Mouse (Mus musculus) thymus, adult 18-20 months (tissue): ENCODE data around the gene Dnttip2.
A peak's percentile ranks its signal among the peaks of the same experiment; 100 is the strongest.

Source experiments
- DNase-seq, 2 experiments: peaks; one replicate each; pipeline ENCODE4 v3.0.0; 2022; ENCODE audit warnings: mixed read lengths in 2 of 2

Gene Dnttip2

DNA sequence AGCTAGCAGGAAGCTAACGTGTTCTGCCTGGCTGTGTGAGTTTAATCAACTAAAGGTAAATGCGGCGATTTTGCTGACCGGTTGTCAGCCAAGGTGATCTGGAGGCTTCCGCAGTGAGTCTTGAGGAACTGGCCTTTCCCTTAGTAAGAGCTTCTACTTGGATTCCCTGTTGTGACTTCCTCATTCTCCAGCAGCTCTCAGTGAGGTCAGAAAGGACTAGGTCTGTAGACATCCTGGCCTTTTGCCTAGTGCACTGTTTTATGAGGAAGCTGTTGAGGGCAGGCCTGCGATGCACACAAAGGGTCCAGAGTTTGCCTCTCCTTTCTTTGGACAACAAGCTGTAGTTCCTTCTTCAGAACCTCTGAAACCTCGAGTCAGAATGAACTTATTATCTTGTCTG, 16.5 kb downstream of the Dnttip2 start:
- no peak for DNase-seq

DNA sequence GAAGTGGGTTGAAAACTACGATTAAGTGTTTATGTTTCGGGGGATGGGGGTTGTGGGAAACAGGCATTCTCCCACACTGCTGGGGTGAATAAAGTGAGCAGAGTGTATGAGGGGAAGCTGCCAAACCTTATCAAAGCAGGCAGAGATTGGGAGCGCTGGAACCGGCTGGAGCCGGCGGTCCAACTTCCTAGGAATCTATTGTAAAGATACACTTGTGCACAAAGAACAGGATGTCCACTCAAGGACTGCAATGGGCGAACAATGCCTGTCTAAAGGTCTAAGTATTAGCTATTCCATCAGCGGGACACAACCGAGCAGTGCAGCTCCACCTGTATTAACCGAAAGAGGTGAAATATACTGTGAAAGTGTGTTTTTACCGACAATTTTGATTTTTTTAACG, 17.6 kb downstream of the Dnttip2 start:
- no peak for DNase-seq

DNA sequence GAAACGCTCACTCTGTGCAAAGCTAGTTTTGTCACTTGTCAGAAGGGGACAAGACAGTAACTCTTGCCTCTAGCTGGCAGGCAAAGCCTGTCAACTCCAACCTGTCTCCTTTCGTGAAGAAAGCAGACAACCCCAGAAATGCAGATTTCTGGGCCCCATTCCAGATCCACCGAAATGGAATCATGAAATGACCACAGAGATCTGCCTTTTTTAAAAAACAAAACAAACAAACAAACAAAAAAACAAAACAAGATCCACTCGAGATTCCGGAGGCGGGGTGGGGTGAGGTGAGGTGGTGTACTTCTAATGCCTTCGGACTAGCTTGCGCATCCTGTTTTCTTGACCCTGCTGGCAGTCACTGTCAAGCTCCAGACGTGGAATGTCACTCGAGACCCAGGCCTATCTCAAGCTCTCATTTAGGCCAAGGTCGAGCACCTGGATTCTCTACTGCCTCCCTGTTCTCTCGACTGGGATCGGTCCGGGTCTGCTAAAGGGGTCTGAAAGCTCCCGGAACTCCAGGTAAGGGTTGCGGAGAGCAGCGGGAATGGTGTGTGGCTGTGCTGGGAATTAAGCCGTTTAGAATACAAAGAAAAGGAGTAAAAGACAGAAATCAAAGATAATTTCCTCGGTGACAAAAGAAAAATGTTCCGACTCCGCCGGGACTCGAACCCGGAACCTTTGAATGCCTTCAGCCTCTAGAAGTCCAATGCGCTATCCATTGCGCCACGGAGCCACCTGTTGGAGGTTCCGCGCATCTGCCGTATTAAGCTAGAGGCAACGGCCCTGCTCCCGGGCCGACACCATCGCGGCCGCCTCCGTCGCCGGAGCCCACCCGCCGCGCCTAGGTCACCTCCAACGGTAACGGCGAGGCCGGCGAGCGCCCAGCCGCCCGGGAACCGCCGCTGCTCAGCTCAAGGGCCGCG, 18.4 kb downstream of the Dnttip2 start:
- peak; percentile 82 to 86 for DNase-seq

DNA sequence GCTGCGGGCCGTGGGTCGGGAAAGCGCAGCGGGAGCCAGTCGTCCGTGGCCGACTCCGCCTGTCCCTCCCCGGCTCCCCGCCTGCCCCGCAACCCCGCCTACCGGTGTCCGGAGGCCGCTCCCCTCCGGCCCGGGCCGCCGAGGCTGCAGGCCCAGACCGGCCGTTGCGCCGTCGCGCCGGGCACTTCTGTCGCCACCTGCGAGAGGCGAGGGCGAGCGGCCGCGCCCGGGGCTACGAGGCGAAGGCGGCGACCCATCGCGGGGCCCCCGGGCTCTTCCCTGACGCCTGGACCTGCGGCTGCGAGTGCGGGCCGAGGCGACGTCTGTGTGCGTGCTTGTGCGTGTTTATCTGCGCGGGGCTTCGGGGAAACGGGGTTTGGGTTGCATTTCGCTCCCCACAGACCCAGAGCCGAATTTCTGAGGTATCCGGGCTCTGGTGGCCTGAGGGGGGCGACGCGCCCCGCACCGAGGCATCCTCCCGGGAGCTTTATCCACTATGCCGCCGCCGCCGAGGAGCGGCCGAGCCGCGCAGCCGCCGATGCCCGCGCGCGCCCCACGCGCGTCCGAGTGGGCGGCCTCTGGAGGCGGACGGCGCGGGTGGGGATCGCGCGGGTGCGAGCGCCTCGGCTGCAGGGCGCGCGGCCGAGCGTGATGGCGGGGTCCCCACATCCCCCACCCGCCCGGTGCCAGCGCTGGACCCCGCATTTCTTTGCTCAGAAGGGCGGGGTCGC, 19.2 kb downstream of the Dnttip2 start:
- DNase-seq: peak; percentile 27 to 36

DNA sequence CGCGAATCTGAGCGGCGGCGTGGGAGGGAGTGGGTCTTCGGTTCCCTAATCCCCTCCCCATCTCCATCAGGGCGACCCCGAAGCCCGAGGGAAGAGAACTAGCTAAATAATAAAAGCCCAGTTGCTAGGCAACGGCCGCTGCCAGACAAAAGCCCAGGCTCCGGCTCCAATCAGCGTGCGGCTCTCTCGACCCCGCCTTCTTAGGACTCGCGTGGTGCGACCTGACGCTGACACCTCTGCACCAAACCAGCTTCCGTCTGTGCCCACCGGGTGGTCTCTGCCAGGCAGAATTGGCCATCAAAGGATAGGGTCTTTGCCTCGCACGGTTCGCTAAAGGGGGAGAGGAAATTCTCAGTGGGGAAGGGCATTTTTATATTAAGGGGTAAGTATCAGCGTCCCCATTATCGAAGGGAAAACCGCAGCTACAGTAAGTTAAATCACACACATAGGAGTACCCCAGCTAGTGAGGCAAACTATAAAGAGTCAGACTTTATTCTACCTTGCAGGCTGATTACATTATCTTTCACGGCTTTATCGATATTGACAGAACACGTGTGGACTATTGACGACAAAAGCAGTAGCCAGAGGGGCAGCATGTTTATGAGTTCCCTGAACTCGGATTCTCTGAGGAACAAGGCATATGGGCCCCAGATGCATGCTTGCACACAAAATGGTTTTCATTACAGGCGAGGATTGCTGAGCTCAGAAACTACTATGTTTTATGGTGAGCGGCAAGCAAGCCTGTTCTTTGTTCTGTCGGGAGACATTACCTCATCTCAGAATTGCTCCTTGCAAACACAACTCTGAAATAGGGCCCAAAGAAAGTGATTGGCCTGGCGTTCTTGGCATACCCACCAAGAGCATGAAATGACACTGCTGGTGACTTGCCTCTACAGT, 20.0 kb downstream of the Dnttip2 start, which contains the start of gene Bcar3:
Bcar3 (plus strand) TSS at position 183 of the 897 bp plus-strand sequence.
- peak; percentile 75 to 84 for DNase-seq

DNA sequence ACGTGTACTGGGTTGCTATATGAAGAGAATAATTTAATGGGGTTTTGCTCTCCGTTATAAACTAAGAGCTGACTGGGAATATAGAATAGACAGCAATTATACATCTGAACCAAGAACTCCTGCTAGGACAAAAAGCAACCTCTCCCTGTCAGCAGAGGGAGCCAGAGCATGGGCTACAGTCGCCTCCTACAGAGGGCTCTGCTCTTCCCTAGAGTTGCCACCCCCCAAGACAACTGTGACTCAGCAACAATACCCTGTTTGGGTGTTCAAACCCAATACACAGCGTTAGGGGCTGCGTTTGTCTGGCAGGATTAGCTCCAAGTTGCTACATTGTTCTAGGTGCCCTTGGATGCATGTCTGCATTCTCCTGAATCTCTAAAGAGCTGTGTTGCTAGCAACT, 21.3 kb downstream of the Dnttip2 start:
- peak in 1 of 2 experiments; percentile 34 for DNase-seq

DNA sequence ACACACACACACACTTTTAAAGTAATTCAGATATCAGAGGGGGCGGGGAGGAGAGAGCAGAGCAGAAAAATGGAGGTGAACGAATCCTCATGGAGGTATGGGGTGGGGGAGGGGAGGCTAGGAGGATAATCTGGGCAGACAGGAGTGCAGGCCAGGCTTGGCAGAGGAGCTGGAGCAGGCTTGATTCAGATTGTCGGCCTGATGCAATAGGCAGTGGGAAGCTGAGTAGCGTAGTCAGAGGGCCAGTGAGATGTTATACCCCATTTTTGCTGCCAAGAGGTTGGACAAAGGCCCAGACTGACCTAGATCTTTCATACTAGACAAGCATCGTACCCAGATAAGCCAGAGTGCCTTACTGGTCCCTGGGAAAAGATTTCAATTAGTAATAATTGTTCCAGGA, 22.8 kb downstream of the Dnttip2 start:
- no peak for DNase-seq

DNA sequence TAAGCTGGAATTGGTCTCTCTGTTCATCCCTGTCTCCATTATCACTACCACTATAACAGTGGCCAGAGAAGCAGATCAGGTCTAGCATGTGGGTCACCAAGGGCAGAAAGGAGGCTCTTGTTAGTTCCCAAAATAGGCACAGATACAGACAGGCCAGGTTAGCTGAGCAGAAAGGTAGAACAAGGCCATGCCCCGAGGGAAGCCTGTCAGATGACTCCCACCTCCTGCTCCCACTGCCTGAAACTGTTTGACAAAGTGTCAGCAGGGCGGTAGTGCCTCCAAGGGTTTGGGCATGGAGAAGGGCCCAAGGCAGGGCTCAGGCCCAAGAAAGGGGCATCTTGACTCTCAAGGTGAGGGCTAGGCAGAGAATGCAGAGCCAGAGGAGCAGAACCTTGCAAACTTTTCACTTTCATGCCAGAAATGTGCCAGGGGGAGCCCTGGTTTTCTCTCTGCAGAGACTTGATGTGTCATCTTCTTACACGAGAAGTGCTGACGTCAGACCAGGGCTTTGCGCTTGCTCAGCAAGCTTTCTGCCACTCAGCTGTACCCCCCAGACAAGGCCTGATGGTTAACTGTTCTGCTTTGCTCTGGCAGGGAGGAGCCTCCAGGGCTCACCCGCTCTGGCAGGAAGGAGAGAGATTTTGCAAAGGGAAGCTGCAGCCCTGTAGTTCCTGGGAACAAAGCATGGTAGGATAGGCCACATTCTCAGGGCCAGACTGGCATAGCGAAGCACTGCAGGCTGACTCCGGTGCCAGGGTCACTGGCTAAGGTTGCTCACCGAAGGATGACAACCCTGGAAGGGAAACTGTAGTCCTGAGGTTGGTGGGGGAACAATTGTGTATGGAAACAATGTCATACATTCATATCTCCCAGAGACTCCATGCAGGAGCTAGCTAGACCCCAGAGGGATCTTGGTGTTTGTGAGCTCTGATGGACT, 27.1 kb downstream of the Dnttip2 start:
- peak in 1 of 2 experiments; percentile 32 for DNase-seq

DNA sequence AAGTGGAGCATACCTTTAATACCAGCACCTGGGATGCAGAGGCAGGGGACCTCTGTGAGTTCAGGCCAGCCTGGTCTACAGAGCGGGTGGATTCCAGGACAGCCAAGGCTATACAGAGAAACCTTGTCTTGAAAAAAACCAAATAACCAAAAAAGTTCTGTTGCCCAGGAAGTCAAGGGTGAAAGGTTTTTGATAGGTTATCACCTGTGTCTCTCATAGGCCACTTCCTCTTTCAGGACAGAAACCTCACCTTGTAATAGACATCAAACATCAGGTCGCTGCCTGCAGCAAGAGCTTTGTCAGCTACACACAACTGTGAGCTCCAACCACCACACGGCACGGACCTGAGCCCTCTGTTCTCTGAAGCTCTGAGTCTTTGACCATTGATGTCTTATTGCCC, 30.4 kb downstream of the Dnttip2 start:
- DNase-seq: no peak

DNA sequence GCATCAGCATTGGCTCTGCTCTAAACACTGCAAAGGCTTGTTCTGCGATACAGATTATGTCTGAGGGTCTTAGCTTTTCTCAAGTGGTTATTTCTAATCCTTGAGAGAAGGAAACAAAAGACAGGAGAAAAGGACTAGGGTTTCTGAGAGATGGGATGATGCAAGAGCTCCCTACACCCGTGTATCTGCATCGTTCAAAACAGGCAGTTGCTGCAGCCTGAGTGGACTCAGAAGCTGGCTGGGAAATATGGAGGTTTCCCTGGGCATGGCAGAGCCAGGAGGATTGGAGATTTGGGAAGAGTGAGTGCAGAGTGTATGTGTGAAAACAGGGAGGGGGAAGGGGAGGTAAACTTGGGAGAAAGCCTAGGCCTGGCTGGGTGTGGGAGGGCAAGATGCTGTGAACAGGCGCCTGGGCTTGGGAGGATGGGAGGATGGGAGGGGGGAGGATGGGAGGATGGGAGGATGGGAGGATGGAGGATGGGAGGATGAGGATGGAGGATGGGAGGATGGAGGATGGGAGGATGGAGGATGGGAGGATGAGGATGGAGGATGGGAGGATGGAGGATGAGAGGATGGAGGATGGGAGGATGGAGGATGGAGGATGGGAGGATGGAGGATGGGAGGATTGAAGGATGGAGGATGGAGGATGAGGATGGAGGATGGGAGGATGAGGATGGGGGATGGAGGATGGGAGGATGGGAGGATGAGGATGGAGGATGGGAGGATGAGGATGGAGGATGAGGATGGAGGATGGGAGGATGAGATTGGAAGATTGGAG, 33.9 kb downstream of the Dnttip2 start:
- no peak for DNase-seq

DNA sequence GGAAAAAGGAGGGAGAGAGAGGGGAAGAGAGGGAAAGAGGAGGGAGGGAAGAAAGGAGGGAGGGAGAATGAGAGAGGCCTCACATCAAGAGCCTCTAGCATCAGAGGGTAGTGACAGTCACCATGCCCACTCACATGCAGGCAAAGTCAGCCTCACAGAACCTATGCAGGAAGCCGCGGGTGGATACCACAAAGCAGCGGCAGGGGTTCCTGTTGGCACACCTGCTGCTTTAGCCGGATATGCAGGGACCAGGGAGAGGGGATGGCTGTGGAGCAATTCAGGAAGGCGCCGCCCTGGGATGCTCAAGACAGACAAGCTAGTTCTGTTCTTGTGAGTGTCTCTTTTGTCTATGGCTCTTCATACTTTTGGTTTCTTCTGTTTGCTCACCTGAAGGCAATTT, 34.8 kb downstream of the Dnttip2 start:
- DNase-seq: no peak

DNA sequence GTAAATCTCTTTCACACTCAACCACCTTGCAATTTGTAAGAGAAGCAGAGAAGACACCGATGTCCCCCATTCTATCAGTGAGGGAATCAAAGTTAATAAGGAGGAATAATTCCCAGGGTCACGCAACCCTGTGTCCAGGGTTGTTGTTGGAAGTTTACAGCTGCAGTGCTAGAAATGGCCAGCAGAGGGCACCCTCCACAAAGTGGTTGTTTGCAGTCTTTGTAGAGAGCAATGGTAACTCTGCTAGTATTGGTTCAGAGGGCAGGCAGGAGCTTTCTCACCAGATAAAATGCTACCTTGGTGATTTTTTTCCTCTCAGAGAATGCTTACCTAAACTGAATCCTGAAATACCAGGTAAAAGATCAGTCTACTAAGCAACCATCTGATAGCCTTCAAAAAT, 37.9 kb downstream of the Dnttip2 start:
- DNase-seq: peak in 1 of 2 experiments; percentile 26

DNA sequence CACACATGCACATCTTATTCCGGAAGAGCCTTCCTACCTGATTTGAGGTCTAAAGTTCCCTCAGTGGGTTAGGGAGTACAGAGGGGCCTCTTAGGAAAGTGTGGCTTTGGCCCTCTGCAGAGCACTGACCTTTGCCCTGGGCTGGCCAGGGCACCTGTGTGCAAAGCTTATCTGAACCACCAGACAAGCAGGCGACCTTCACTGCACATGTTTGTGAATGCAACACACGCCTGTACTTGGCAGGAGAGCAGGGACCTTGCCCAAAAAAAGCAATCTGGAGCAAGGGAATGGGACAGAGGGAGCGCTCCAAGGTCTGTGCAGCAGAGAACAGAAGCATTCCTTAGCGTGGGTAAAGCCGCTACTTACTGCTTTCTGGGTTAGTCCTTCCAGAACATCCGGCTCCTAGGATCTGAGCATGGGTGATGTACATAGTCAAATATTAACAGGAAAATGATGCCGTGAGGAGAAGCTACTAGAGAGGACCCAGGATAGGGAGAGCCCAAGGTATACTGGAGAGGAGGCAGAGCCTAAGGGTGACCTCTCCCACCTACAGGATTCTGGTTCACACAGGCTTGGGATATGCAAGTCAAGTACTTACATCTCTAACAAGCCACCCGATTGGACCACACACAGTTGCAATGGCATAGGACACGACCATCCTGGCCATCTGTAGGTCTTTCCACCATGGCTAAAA, 38.9 kb downstream of the Dnttip2 start:
- DNase-seq: no peak

DNA sequence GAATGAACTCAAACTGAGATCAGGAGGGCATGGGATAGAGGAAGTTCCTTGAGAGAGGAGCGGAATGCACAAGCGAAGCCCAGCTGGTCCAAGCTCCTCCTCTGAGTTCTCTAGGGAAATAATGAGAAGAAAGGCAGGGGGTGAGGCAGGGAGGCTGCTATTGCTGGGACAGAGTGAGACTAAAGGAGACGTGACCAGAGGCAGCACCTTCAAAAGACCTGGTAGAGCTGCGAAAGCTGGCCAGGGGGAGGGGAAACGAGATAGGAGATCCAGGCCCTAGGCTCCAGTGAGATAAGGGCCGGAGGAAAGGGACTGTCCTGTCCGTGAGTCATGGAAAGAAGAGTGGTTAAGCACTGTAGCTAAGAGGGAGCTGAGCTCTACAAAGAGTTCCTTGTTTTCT, 39.7 kb downstream of the Dnttip2 start:
- DNase-seq: no peak

DNA sequence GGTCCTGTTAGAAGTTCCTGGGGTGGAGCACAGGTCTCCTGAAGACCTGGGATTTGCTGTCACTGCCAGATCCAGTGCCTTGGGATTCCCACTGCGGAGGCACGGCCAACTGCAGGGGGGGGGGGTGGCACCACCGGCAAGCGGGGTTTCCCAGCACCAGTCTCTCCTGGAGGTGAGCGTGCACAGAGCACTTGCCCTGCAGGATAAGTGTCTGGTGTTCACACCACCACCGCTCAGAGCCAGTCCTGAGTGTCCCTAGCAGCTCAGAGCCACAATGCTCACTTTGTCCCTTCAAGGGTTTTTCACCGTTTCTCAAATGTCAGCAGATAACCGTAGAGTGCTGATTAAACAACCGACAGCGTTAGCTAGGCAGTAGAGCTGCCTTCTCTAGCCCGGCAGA, 42.4 kb downstream of the Dnttip2 start:
- DNase-seq: no peak

DNA sequence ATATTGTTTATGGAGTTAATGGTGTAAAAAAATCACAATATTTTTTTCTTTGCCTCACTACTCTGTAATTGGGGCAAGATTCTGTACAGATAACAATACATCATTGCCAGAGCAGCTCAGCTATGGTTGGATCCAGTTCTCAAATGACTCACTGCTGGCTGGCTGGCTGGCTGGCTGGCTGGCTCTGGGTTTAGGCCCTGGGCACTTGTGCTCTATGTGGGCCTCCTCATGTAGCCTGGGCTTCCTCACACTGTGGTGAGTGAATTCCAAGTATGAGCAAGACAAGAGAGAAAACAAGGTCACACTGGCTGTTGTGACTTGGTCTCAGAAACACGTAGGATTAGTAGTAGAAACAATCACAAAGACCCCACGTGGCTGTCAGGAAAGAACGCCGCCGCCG, 43.2 kb downstream of the Dnttip2 start:
- DNase-seq: no peak

DNA sequence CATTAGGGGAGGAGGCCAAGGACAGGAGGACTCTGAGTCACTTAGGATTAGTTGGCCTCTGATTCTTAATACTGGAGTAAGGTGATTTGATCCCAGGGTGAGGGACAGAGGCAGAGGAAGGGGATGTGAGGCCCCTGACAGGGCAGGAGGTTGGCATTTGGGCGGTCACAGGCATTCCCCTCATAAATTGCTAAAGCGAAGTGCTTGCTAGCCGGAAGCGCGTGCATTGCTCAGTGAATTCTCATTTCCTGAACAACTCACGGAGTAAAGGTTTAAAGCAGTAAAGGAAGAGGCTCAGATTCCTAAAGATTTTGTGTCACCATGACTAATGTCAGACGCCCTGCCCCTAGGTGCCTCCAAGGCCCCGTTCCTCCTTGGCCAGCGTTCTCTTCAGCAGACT, 48.0 kb downstream of the Dnttip2 start:
- DNase-seq: no peak

DNA sequence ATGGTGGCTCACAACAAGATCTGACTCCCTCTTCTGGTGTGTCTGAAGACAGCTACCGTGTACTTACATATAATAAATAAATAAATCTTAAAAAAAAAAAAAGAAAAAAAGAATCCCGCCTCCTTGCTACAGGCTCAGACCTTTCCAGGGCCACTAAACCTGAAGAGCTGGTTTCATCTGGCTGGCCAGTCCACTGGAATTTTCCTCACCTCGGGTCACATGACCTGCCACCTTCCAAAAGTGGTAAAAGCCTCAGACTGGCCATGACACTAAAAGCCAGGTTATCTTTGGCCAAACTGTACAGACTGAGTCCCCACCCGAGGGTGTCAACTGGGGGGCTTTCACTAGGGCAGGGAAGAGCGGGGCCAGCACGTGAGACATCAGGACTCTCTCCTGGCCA, 49.7 kb downstream of the Dnttip2 start:
- no peak for DNase-seq

DNA sequence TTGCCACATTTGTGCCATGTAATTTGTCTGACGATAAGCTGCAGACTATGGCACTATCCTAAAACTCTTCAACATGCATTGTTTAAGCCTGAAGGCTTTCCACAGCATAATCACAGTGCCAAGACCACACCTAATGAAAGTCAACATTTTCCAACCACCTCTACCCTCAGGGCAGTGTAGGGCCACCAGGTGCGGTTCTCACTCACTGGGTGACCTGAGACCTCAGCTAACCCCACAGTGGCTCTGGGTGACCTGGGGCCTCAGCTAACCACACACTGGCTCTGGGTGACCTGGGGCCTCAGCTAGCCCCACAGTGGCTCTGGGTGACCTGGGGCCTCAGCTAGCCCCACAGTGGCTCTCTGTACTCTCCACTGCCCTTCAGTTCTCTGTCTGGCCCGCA, 50.3 kb downstream of the Dnttip2 start:
- DNase-seq: no peak

DNA sequence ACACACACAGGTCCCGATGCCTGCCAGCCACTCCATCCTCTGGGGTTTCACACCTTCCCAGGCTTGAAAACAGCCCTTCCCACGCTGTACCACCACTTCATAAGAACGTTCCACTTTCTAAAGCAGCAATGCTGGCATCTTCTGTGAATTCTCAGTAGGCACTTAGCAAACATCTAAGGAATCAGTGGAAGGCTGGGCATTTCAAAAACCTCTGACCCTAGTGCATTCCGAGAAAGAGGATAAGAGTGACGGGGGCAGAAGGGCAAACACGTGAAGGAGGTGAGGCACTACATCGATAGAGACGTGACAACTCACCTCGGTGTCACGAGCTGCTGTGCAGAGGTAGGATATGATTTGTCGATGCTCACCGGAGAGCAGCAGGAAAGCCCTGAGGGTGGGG, 56.3 kb downstream of the Dnttip2 start:
- DNase-seq: no peak
